Mouse (Mus musculus): ENCODE data around the gene Asic2. TPM values are rescaled to one million over a fixed set of nuclear protein-coding genes. Genes with fewer than 3 reads are reported as not detected.

Gene Asic2
- total and polyA plus RNA-seq, 2 experiments, result under 0.01 TPM; not detected in 1

DNA sequence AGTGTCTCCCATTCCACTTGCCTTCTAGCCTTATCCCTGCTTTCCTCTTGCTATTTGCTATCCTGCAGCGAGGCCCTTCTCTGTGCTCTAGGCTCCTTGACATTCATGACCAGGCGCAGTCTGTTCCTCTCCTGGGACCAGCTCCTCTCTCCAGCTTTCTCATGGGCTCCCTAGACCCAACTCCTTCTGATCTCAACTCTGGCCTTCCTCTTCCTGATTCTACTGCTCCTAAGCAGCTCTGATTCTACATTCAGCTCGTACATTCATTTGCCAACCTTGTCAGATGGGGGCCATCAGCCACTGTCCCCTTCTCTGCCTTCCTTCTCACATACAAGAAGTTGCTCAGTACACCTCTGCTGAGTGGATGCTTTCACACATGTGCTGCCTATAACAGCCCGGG lies 747.5 kb downstream of the Asic2 start:
- Histone ChIP-seq H3K4me3 (ENCODE audit: insufficient read depth, low read depth, low read length) (no peak overlapping the region), H3K9ac (ENCODE audit: low read depth, low read length) (no peak overlapping the region), H3K79me2 (ENCODE audit: control insufficient read depth, insufficient read depth, low read length) (no peaks in the 10 kb centered on the region), H3K27ac (replicated peaks; ENCODE audit: insufficient read depth, low read depth, low read length) (no peak overlapping the region), H3K36me3 (ENCODE audit: control insufficient read depth, insufficient read depth, low read length) (no peaks in the 10 kb centered on the region), H3K27me3 (ENCODE audit: control insufficient read depth, insufficient read depth, low read length) (no peaks in the 10 kb centered on the region; the same call in 1 of the 2 replicates), H3K4me1 (ENCODE audit: control insufficient read depth, insufficient read depth, low read length) (no peaks in the 10 kb centered on the region)
- DNase-seq (ENCODE audit: extremely low read depth, low read depth, low spot score), result no peak
- TF ChIP-seq CTCF (IDR thresholded peaks at IDR 0.05; ENCODE audit: low read depth, low read length) (no peak), POLR2A (IDR thresholded peaks at IDR 0.05; ENCODE audit: extremely low read depth, insufficient read depth, low read length) (no peak)
- WGBS, result 74% methylated on average over 4 of the region's 4 CpGs

DNA sequence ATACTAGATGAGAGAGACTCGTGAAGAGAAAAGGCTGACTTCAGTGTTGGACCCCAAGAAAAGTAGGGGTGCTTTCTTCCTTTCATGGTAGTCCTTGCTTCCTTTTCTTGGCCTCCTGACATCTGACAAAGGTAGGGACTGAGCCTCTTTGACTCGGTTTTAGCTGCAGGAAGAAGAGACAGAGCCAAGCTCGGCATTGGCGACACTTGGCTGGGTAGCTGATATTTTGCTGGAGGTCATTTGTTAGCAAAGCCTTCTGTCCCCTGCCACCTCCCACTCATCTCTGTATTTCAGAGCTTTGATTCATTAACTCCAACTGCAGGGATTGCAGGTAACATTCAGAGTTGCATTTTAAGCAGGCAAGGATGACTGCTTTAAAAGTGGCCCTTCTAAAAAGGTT lies 762.8 kb downstream of the Asic2 start:
- Histone ChIP-seq H3K4me3 (ENCODE audit: insufficient read depth, low read depth, low read length) (no peak overlapping the region), H3K9ac (ENCODE audit: low read depth, low read length) (no peak overlapping the region), H3K4me1 (ENCODE audit: control insufficient read depth, insufficient read depth, low read length) (no peaks in the 10 kb centered on the region), H3K27ac (replicated peaks; ENCODE audit: insufficient read depth, low read depth, low read length) (no peak overlapping the region), H3K79me2 (ENCODE audit: control insufficient read depth, insufficient read depth, low read length) (no peaks in the 10 kb centered on the region), H3K27me3 (ENCODE audit: control insufficient read depth, insufficient read depth, low read length) (no peaks in the 10 kb centered on the region), H3K36me3 (ENCODE audit: control insufficient read depth, insufficient read depth, low read length) (no peaks in the 10 kb centered on the region)
- no peak for TF ChIP-seq CTCF (IDR thresholded peaks at IDR 0.05; ENCODE audit: low read depth, low read length)
- no peak for TF ChIP-seq POLR2A (IDR thresholded peaks at IDR 0.05; ENCODE audit: extremely low read depth, insufficient read depth, low read length)
- no peak for DNase-seq (ENCODE audit: extremely low read depth, low read depth, low spot score)
- 74% methylated on average over 4 of the region's 4 CpGs for WGBS

DNA sequence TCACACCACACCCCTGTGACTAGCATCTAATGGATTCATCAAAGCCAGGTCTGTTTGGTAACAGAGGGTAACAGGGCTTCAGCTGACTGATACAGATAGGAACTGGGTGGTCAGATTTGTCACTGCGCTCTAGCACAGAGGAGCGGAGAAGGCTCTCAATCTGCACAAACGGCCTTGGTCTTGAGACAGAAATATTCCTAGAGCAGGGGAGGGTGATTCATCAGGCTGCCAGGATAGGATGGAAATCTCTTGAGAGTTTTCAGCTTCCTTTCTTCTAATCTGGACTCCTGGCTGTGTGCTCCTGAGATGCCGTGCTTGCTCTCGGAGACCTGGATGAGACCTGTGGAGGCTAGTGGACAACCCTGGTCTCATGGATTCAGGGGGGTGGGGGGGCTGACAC lies 765.7 kb downstream of the Asic2 start:
- no peaks in the 10 kb centered on the region for H3K4me1 ChIP-seq (ENCODE audit: control insufficient read depth, insufficient read depth, low read length)
- no peak for TF ChIP-seq POLR2A (IDR thresholded peaks at IDR 0.05; ENCODE audit: extremely low read depth, insufficient read depth, low read length)
- TF ChIP-seq CTCF (IDR thresholded peaks at IDR 0.05; ENCODE audit: low read depth, low read length), result no peak
- no peaks in the 10 kb centered on the region for H3K27me3 ChIP-seq (ENCODE audit: control insufficient read depth, insufficient read depth, low read length)
- no peak overlapping the region for H3K27ac ChIP-seq (replicated peaks; ENCODE audit: insufficient read depth, low read depth, low read length)
- 75% methylated on average over 5 of the region's 5 CpGs for WGBS
- no peak overlapping the region for H3K4me3 ChIP-seq (ENCODE audit: insufficient read depth, low read depth, low read length)
- DNase-seq (ENCODE audit: extremely low read depth, low read depth, low spot score), result no peak
- no peaks in the 10 kb centered on the region for H3K79me2 ChIP-seq (ENCODE audit: control insufficient read depth, insufficient read depth, low read length)
- H3K36me3 ChIP-seq (ENCODE audit: control insufficient read depth, insufficient read depth, low read length), result no peaks in the 10 kb centered on the region
- no peak overlapping the region for H3K9ac ChIP-seq (ENCODE audit: low read depth, low read length)

DNA sequence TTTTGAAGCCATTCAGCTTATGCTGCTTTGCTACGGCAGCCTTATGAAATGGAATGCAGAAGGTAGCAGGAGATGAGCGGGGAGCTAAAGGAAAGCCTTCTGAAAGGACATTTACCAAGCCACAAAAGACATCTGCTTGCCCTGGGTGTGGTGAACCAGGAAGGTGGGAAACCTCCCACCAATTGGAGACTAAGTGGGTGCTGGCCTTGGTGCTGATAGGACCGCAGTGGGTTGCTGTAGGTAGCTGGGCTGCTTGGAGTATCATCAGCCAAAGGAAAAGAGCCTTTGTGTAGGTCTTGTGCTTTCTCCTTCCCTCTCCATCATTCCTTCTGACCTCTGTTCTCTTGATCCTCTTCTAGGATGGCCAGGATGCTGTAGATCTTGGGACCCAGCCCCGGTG lies 774.4 kb downstream of the Asic2 start:
- no peaks in the 10 kb centered on the region for H3K79me2 ChIP-seq (ENCODE audit: control insufficient read depth, insufficient read depth, low read length)
- H3K4me3 ChIP-seq (ENCODE audit: insufficient read depth, low read depth, low read length), result no peak overlapping the region
- TF ChIP-seq CTCF (IDR thresholded peaks at IDR 0.05; ENCODE audit: low read depth, low read length) (no peak), POLR2A (IDR thresholded peaks at IDR 0.05; ENCODE audit: extremely low read depth, insufficient read depth, low read length) (no peak)
- no peaks in the 10 kb centered on the region for H3K36me3 ChIP-seq (ENCODE audit: control insufficient read depth, insufficient read depth, low read length)
- WGBS, result 43% methylated on average over 4 of the region's 4 CpGs
- no peak overlapping the region for H3K27ac ChIP-seq (replicated peaks; ENCODE audit: insufficient read depth, low read depth, low read length)
- no peak overlapping the region for H3K9ac ChIP-seq (ENCODE audit: low read depth, low read length)
- no peaks in the 10 kb centered on the region for H3K27me3 ChIP-seq (ENCODE audit: control insufficient read depth, insufficient read depth, low read length)
- no peak for DNase-seq (ENCODE audit: extremely low read depth, low read depth, low spot score)
- no peaks in the 10 kb centered on the region for H3K4me1 ChIP-seq (ENCODE audit: control insufficient read depth, insufficient read depth, low read length)

DNA sequence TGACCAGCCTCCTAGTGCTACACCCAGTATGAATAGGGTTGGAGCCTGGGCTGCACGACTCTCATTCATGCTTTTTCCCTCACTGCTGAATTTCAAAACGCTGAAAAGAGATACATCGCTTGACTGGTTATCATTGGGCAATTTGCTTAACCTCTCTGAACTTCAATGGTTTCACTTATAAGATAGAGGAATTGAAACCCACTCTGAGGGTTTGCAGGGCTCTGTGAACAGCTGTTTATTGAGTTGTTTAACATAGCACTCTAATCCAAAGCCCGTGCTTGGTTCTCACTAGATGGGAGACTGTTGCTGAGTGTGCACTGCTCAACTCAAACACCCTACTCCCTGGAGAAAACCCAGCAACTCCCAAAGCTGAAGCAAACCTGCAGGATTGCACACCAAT lies 776.1 kb downstream of the Asic2 start:
- Histone ChIP-seq H3K9ac (ENCODE audit: low read depth, low read length) (no peak overlapping the region), H3K27ac (replicated peaks; ENCODE audit: insufficient read depth, low read depth, low read length) (no peak overlapping the region), H3K4me3 (ENCODE audit: insufficient read depth, low read depth, low read length) (no peak overlapping the region), H3K27me3 (ENCODE audit: control insufficient read depth, insufficient read depth, low read length) (no peaks in the 10 kb centered on the region), H3K4me1 (ENCODE audit: control insufficient read depth, insufficient read depth, low read length) (no peaks in the 10 kb centered on the region), H3K79me2 (ENCODE audit: control insufficient read depth, insufficient read depth, low read length) (no peaks in the 10 kb centered on the region), H3K36me3 (ENCODE audit: control insufficient read depth, insufficient read depth, low read length) (no peaks in the 10 kb centered on the region)
- TF ChIP-seq CTCF (IDR thresholded peaks at IDR 0.05; ENCODE audit: low read depth, low read length), result no peak
- no peak for TF ChIP-seq POLR2A (IDR thresholded peaks at IDR 0.05; ENCODE audit: extremely low read depth, insufficient read depth, low read length)
- WGBS, result 86% methylated on average over 4 of the region's 4 CpGs
- no peak for DNase-seq (ENCODE audit: extremely low read depth, low read depth, low spot score)

DNA sequence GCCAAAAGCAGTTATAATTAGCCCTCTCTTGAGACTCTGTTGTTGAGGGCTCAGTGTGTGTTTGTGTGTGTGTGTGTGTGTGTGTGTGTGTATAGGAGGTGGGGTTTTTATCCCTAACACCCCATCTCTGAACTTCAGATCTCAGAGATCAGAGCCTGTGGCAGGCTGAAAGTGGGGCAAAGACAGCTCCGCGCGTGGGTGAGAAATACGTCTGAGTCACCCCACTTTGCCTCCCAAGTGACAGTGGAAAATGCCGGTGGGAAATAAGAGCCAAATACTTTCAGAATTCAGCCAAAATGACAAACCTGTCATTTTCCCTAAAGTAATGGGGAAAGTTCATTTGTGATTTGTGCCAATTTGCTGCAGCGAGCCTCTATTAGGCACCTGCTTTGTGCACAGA lies 779.2 kb downstream of the Asic2 start:
- Histone ChIP-seq H3K27ac (replicated peaks; ENCODE audit: insufficient read depth, low read depth, low read length) (no peak overlapping the region), H3K4me3 (ENCODE audit: insufficient read depth, low read depth, low read length) (no peak overlapping the region), H3K79me2 (ENCODE audit: control insufficient read depth, insufficient read depth, low read length) (no peaks in the 10 kb centered on the region), H3K36me3 (ENCODE audit: control insufficient read depth, insufficient read depth, low read length) (no peaks in the 10 kb centered on the region), H3K4me1 (ENCODE audit: control insufficient read depth, insufficient read depth, low read length) (no peaks in the 10 kb centered on the region), H3K9ac (ENCODE audit: low read depth, low read length) (no peak overlapping the region), H3K27me3 (ENCODE audit: control insufficient read depth, insufficient read depth, low read length) (no peaks in the 10 kb centered on the region; the same call in 1 of the 2 replicates)
- TF ChIP-seq POLR2A (IDR thresholded peaks at IDR 0.05; ENCODE audit: extremely low read depth, insufficient read depth, low read length), result no peak
- TF ChIP-seq CTCF (IDR thresholded peaks at IDR 0.05; ENCODE audit: low read depth, low read length), result no peak
- no peak for DNase-seq (ENCODE audit: extremely low read depth, low read depth, low spot score)
- WGBS, result 87% methylated on average over 6 of the region's 6 CpGs

All from liver, adult 2 months (tissue).